Mouse (Mus musculus) thymus, postnatal 10 days (tissue): ENCODE measurements around the gene Pus1.
A peak's percentile ranks its signal among the peaks of the same experiment; 100 is the strongest.

Experiments used
- DNase-seq, 2 experiments: peaks; one replicate each; pipeline ENCODE4 v3.0.0; 2021; ENCODE audit warnings: low spot score in 2 of 2

Pus1 gene

DNA sequence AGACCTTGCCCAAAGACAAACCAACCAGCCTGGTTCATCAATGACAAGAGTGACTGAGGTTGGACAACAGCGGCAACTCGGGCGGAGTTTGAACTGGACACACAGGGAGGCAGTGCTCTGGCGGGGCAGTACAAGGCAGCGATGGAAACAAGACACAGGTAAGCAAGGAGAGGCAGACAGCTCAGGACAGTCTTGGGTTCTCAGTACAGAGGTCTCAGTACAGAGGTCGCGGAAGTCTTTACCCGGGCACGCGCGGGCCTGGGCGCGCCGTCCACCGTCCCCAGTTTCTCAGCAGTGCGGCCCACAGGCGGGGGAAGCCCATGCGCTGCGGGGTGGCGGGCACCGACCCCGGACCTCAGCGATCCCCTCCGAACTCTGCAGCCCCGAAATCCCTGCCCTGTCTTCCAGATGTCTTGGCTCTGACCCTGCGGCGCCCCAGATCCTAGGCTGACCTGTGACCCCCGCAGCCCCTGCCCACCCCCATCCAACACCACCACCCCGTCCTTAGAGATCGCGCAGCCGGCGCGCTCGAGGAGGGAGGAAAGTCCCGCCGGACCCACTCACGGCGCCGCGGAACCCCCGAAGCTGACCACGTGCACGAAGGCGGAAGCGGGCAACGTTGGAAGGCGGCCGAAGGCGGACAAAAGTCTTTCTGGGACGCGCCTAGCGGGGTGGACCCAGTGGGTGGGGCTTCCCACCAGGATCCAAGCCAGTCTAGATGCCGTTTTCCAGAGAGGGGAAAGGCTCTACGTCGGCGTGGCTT lies at the start of gene Pus1:
Gene Pus1, minus strand, starts transcription at position 662 of the 763 bp plus-strand sequence.
- peak; percentile 68 to 74 for DNase-seq

DNA sequence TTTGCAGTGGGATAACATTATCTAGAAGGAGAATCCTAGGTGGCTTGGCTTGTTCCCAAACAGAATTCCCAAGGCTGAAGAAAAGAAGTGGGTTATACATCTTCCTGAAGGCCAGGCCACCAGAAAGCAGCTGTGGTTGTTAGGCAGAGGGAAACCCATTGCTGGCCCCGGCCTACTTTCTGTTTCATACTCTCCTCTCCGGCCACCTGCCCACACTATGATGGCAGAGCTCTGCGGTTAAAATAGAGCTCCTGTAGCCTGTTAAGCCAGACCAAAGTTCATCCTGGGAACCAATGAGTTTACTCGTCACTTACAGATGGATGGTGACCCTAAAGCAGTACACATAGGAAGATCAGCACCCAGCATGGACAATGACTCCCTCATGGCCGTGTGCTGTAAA lies 47.1 kb upstream of the Pus1 start:
- no peak for DNase-seq

DNA sequence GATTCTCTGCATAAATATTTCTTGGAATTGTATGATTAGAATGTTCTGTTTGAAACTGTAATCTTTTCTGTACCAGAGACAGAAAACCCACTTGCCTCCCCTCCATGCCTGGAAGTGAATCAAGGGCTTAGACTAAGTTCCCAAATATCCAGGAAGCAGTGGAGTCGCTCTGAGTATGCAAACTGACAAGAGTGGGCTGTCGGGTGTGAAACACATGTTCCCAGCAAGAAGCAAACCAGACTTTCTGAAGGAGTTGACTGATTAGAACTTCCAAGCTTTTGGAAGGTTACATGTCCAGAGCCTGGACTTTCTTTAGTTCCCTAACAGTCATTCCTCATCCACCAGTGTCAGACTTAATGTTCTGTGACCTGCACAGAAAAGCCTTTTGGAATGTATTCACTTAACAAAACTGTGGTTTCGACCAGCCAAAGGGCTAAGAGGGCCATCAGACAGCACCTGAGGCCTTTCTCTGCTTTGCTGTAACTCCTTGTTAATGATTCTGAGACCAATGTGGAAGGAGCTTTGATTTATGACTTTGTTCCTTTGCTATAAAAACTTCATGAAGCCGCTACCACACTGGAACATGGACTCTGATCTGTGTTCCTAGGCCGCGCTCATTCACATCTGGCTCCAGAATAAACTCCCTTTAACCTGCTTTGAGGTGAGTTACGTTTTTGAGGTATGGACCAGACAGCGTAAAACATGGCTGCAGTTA lies 46.5 kb upstream of the Pus1 start:
- no peak for DNase-seq

DNA sequence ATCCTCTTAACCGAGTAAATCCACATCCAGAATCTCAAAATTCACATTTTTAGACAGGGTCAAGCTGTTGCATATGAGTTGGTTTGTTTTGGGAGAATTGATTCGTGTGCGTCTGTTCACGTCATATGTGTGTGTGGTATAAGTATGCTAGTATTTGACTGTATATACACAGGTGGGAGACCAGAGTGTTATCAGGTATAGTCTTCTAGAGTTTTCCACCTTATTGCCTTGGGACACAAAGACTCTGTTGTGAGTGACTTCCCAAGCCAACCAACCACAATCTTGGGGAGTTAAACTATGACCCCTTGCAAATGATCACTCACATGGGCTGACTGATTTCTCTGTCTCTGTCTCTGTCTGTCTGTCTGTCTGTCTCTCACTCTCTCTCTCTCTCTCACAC lies 44.0 kb upstream of the Pus1 start:
- no peak for DNase-seq

DNA sequence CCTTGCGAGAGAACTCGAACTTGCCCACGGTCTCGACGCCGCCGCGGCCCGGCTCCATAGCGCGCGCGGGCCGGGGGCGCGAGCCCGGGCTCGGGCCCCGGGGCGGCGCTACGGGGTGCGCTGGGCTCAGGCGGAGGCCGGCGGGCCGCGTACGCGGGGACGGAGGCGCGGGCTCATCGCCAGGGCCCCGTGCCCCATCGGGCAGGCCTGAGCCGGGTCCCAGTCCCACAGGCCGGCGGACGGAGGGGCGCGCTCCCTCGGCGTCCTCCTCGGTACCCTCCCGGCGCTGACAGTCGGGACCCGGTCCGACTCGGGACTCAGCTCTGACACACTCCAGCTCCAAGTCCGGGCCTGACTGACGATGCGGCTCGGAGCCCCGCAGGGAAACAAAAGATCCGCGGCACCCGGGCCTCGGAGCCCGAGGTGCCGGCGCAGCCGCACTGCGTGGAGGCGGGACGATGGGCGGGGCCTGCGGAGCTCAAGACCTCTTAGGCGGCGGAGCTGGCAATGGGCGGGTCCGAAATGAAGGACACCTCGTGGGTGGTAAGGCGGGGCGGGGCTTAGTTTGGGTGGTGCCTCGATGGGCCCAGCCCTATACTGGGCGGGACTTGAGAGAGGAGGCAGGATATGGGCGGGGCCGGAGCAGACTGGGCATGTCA lies 29.3 kb upstream of the Pus1 start, which contains the start of gene Ulk1:
Gene Ulk1, minus strand, starts transcription at position 431 of the 659 bp plus-strand sequence.
- peak; percentile 100 for DNase-seq

DNA sequence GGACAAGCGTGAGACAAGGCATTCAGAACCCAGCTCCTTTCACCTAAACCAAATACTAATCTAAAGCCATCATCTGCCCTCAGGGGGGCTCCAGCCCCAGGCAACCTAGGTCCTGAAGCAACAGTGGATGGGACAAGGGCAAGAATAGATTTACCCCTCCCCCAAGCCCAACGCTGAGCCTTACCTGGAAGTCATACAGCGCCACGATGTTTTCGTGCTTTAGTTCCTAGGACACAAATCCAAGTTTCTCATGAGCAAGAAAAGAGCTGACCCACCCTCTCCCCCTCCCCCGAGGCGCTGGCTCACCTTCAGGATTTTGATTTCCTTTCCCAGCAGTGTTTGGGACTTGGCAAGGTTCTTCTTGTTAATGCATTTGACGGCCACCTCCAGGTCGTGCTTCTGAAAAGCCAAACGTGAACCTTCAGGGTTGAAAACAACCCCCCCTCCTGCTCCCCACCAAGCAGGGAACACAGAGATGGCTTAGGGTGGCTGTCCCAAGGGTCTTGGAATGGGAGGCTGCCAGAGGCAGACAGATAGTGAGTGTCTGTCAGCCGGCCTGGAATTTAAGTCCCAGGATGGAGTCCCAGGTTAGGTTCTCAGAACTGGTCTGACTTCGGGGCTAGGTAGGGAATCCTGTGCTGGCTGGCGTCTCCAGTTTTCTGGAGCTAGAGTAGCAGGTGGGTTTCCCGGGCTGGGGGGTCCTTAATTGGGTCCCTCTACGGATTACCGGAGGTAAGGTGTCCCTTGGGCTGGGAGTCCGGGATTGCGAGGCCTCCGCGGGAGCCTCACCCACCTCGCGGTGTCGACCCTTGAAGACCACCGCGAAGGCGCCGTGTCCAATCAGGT lies 28.6 kb upstream of the Pus1 start:
- DNase-seq = peak; percentile 23 to 40

DNA sequence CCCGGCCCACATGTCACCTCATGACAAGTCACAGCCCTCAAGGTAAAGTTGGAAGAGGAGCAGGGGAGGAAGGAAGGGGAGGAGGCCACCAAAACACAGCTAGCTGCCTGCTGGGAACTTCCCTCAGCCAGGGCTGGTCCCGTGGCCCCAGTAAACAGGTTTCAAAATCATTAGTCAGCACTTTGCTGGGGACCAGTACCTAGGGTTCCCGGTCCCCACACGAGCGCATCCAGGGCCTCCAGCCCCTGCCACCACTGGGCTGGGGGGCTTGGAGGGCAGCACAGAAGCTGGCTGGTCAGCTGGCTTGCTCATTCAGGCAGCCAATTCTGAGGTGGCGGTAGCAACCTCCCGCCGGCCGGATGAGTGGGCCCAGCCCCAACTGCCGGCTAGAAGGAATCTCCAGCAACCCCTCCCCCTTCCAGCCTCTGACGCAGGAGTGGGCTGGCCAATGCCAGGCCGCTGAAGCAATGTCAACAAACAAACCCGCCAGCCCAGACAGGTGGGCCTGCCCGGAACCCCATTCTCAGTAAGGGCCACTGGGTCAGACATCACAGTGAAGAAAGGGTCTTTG lies 27.7 kb upstream of the Pus1 start:
- DNase-seq = peak; percentile 40 to 45

DNA sequence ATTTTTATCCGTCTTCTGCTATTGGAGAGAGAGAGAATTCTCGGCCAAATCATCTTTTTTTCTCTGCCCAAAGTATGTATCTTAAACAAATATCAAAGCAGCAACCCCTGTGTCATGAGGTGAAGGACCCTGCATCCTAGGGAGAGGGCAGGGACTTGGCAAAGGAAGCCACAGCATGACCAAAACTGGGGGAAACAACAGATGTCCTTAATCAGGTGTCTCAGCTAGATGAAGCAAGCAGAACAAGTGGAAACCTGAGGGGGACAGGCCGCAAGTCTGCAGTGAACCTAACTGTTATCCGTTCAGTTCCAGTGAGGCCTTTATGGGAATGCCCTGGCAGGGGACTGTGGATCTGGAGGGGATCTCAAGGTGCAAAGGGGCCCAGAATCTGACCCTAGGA lies 27.0 kb upstream of the Pus1 start:
- DNase-seq = no peak

DNA sequence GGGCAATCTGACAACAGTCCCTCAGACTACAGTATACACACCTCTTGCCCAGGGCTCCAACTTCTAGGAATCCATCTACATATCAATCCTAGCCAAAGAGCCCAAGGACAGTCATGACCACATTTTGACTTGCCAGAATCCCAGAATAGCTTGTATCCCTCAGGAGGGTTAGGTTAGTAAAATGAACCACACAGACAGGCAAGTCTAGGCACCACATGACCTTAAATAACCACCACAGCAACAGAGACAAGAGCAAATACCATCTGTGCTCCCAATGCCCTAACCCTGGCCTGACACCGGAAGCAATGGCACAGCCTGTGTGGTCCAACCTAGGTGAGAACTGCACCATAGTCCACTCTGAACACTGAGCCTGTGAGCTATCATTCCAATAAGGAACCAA lies 26.2 kb upstream of the Pus1 start:
- DNase-seq = no peak

DNA sequence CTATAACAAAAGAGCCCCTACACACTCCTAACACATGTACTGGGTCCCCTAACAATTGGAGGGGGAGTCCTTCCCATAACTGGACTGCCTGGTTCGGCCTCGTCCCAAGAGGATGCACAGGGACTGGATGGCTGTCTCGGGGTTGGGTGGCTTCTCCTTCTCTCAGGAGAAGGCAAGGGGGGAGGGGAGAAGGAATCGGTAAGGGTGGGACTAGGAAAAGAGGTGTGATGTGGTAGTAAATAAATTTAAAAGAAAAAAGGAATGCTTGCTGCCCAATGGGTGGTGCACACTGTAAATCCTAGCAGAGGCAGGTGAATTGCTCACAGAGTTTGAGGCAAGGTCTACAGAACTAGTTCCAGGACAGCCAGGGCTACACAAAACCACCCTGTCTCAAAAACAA lies 25.7 kb upstream of the Pus1 start:
- no peak for DNase-seq

DNA sequence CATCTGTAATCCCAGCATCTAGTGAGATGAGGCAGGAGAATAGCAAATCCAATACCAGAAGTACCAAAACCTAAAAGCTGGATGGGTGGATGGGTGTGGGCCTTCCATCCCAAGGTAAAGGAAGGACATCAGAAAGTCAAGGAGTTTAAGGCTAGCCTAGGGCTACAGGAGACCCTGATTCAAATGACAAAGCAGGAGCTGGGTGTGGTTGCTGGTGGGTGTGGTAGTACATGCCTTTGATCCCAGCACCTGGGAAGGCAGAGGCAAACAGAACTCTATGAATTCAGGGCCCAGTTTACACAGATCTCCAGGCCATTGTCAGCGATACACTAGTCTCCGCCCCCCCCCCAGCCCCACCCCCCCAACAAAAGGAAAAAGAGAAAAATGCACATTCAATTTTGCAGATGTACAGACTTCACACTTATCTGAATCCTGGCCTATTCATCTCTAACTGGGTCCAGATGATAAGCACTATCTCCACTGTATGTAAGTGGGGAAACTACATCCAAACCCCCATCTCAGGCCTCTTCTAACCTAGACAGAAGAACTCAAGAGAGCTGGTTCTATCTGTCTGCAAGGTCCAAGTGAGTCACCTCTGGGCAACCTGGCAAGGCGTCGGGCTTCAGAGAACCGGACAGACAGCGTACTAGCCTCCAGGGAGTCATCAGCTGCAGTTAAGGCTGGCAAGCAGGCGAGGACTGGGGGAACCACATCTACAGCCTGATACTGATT lies 23.7 kb upstream of the Pus1 start:
- DNase-seq = no peak

DNA sequence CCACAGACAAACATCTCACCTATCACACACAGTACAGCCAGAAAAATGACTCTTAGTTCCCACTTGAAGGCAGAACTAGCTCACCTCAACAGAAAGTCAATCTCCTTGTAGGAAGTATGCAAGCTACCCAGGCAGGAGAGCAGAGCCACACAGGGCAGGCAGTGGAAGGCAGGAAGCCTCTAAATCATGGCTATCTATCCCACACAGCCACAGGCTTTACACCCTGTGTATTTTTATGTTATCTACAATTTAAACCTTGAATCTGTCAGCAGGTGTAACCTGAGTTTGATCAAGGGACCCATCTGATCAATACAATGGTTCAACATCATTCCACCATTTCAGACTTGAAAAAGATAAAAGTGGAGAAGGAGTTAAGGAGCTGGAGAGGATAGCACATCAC lies 22.4 kb upstream of the Pus1 start:
- no peak for DNase-seq

DNA sequence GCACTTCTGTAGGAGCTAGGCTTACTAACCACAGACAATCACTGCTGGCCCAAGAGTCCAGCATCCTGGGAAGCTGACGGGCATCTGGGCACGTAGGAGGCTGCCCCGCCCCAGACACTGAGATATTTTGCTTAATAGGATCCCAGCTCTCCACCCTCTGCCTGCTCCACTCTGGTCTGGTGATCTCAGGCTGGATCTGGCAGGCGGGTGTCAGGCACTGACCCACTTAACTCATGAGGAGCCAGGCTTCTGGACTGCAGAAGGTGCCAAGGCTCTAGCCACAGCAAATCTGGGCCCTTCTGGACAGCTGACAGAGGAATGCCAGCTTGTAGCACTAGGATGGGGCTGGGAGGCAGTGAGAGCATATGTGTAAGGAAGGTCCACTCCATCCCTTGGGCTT lies 21.7 kb upstream of the Pus1 start:
- no peak for DNase-seq

DNA sequence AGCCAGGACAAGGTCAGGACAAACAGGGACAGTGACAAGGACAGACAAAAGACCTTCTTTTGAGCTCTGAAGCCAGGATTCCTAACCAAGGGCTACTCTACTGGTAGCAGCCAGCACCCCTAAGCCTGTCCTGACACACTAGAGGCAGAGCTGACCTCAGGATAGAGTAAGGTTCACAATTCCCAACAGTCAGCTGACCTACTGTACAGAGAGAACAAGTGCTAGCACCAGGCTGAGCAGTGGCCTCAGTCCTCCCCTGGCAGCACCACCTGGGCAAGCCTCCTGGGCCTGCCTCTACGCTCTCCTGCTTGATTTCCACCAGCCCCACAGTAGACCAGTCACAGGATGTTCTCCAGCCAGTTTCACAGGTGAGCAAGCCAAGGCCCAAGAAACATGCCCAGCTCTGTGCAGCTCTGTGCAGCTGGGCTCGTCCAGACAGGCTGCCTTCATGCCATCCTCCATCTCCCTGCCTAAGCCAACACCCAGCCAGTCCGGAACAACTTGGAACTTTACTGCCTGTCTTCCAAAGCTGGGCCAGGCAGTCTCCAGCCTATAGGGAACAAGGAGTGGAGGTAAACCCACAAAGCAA lies 20.7 kb upstream of the Pus1 start:
- no peak for DNase-seq

DNA sequence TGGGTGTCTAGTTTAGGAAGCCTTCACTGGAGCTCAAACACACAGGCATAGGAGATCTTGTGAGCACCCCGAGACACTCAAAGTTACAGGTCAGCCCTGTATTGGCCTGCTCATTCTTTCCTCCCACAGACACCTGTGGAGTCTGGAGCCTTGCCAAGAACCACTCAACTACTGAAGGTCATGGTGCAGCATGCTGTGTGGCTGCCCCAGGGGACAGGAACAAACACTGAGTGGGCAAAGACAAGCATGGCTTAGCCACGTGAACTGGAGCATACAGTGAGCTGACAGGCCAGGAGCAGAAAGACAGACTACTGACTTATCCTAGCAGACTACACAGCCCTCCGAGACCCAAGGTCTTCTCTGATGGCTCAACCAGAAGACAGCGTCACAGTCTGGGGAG lies 17.2 kb upstream of the Pus1 start:
- no peak for DNase-seq

DNA sequence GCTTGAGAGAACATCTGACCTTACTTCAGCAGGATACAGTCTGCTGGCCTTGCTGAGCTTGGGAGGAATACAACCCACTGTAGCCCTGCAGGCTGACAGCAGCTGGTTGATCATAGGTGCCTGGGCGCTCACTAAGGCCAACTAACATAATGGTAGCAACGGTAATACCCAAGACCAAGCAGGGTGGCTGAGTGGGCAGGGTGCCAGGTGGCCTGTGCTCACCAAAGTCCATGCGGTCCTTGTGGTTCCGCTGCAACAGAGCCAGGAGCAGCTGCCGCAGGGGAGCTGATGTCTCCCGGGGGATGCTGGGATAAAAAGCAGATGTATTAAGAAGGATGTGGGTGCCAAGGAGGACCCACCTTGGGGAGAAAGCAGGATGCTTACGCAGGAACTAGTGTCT lies 13.9 kb upstream of the Pus1 start:
- DNase-seq = no peak

DNA sequence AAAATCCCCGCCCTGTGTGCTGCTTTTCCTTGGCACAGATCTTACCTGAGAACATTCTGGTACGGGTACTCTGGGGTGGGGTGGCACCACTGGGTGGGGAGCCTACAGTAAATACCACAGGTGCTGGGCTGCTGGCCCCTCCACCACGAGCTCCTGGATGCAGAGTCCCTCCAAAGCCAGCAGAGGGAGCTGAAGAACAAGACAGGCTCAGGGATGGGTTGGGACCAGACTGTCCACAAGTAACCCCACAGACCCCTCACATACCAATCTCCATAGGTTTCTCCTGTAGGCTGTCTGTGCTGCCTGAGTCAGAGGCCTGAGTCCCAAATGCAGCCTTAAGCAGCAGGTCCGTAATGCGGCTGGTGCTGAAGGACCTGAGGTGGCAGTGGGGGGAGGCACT lies 8.2 kb upstream of the Pus1 start:
- DNase-seq = peak in 1 of 2 experiments; percentile 59

DNA sequence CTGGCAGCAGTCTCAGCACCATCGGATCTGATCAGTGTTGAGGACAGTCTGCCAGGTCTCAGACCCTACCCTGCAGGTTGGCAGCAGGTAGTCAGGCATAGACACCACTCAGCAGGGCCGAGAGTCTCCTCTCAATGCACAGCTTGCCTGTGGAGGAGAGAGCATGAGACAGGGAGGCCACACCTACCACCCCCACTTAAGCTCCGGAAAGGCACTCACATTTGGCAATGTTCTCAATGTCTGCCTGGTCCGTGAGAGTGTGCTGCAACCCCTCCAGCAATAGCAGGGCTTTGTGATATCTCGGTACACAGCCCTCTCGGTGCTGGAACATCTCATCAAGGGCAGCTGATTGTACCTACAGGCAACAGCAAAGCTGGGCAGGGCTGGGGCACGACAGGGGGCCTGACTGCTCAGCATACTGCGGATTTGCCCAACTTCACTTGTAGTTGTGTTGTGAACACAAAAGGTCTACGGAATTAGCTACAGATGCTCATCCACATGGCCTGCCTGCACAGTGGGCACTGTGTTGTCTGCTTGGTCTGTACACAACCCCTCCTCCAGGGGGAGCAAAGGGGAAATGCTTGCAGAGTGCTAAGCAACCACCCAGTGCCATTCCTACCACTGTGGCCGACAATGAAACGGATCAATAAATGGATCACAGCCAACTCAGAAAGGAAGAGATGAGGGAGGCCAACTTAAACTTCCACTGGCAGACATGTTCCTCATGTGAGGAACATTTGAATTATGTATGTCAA lies 5.8 kb upstream of the Pus1 start:
- no peak for DNase-seq

DNA sequence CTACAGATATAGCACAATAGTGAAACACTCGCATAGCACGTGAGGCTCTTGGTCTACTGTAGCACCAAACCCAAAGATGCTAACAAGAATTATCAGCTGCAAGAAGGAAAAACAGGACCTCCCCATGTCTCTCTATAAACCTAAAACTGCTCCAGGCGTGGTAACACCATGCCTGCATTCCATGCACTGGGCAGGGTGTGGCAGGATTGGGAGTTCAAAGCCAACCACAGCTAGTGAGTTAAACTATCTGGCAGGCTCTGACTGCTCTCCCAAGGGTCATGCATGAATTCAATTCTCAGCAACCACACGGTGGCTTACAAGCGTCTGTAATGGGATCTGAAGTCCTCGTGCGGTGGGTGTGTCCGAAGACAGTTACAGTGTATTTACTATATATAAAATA lies 2.7 kb upstream of the Pus1 start:
- no peak for DNase-seq
